Mouse (Mus musculus) brain, embryonic 14.5 days (tissue): ENCODE measurements at regions not wholly inside any gene's neighbourhood (a gene's known extent, or its start where the extent isn't known, plus 50 kb on each side); places are given as distances from the start of the nearest gene placed in this dataset.

Experiments used
- CTCF ChIP-seq: fragments of 200-500 bp; IDR thresholded peaks from 2 replicates; pipeline ENCODE4 v1.5.1; 2012; ENCODE audit warnings: inconsistent platforms, mild to moderate bottlenecking, moderate library complexity, borderline replicate concordance; ENCODE audit not compliant: insufficient read depth, insufficient read length; ENCODE audit errors: extremely low read depth
- POLR2A ChIP-seq: fragments of 200-500 bp; IDR thresholded peaks from 2 replicates; pipeline ENCODE4 v1.6.1; 2012; ENCODE audit warnings: mild to moderate bottlenecking, inconsistent platforms, borderline replicate concordance; ENCODE audit not compliant: poor library complexity, insufficient read depth, insufficient read length, severe bottlenecking; ENCODE audit errors: extremely low read depth

- TF ChIP-seq CTCF = no peak
- no peak for TF ChIP-seq POLR2A
These were observed 365.9 kb downstream of the Tns1 start for GRCm38 (mm10) chr1:73758110-73759061.
